Mouse (Mus musculus) frontal cortex, adult (tissue): Measurements from ENCODE around the gene Exoc2.
A peak's percentile ranks its signal among the peaks of the same experiment; 100 is the strongest.

Source experiments
- ATAC-seq: cut with Nextera tagmentation; 2 replicates; pipeline ENCODE4 v1.9.2; 2017; ENCODE audit warnings: mild to moderate bottlenecking, moderate library complexity, mixed read lengths; ENCODE audit not compliant: low TSS enrichment

Gene Exoc2

GRCm38 (mm10) chr13:30824903-30825302 lies 149.0 kb downstream of the Exoc2 start:
- no peak for ATAC-seq

GRCm38 (mm10) chr13:30820555-30820954 lies 153.3 kb downstream of the Exoc2 start:
- peak; percentile 55; the same call in 1 of the 2 replicates for ATAC-seq

DNA sequence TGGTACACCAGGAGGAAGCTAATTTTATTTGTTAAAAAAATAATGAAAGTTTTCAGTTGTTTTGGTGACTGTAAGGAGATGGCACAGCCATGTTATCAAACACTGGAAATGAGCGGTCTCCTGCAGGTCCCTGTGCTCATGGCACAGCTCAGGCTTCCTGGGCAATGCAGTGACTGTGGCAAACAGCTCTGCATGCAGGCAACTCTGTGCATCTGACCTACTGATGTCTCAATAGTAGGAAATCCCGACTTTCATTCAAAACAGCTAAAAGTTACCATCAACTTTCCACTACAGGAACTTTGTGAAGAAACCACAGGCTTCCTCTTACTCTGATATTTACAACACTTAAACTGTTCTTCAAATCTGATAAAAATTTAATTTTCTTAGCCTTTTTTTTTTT lies 154.0 kb downstream of the Exoc2 start:
- ATAC-seq: no peak

- ATAC-seq: no peak
These were observed 156.5 kb downstream of the Exoc2 start for GRCm38 (mm10) chr13:30817436-30817835.

- ATAC-seq: no peak
These were observed 159.6 kb downstream of the Exoc2 start for GRCm38 (mm10) chr13:30814256-30814655.

DNA sequence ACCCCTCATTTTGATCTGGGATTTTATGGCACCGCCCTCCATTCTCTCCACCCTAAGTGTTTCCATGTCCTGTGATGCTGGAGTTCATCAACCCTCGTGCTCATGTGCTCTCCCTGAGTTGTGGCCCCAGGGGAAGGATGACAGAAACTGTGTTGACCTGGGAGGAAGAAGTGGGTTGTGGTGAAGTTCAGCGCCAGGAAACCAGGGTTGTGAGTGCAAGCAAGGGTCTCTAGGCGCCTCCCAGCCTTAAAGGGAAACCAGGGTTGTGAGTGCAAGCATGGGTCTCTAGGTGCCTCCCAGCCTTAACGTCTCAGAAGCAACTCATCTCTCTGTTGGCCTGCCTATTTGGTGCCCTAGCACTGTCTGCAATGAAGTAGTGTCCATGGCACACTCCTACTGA lies 160.4 kb downstream of the Exoc2 start:
- no peak for ATAC-seq

GRCm38 (mm10) chr13:30809240-30809639 lies 164.7 kb downstream of the Exoc2 start:
- ATAC-seq: no peak

DNA sequence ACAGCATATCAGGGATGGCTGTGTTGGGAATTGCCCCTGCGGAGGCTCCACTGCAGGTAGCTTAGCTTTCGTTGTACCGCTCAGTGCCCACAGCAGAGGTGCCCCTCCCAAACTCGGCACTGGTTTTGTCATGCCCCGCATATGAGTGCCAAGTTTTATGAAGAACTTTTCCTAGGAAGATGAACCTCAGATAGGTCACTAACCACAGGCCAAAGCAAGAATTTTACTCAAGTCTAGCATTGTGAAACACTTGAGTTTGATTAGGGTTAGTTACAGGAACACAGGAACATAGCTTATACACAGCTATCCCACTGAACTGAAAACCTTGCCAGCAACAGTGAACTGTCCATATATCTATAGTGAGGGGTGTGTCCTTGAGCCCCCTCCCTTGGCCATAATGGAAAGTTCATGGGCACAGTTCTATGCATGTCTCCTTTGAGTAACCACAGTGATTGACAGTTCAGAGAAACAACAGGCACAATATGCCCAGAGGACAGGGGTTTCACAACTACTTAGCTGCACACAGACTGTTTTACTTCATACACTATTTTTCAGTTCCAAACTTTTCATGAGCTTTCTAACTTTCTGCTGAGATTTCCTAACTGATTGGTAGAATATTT lies 171.4 kb downstream of the Exoc2 start:
- no peak for ATAC-seq

GRCm38 (mm10) chr13:30801886-30802285 lies 172.0 kb downstream of the Exoc2 start:
- no peak for ATAC-seq

DNA sequence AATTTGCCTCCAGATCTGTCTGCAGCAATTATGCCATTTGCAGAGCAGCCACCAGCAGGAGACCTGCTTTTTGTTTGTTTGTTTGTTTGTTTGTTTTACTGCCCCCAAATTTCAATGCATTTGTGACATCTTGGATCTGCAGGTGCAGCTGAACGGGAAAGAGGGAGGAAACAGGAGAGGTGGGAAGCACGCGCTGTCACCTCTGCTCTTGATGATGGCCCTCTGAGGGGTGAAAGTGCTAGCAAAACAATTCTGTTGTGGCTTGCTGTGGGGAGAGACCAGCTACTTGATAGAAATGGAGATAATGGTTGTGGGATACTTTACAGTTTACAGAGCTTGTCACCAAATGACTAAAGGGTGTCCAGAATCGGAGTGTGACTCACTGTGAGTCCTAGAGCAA lies 177.9 kb downstream of the Exoc2 start:
- no peak for ATAC-seq

DNA sequence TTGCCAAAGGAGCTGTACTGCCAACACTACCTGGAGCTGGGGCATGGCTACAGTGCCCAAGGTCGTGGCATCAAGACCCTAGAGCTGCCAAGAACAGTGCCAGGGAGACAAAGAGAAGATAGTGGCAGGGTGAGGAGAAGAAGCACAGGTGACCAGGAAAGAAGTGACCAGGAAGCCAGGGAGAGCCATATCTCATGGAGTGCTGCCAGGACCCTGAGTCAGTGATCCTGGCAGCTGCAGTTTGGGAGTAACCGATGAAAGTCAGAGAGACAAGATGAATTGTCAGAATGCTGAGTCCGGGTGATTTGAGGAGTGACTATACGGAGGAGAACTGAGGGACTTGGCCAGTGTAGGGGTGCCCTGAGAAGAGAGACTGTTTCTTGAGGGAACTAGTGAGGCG lies 180.3 kb downstream of the Exoc2 start:
- no peak for ATAC-seq

DNA sequence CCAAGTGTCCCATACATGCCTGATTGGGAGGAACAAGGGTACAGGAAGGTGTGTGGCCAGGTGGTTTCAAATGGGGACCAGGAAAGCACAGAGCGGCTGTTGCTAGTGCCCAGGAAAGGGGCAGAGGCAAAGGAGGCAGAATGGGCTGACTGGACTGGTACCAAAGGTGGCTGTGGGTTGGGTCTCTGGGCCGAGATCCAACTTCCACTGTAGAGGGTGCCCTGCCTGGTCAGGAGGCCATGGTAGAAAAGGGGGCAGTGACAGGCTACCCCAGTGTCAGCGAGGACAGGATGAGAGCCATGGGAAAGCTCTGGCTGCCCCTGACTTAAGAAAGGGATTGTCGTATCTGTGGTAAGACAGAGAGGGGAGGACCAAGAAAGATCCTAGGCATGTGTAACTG lies 180.7 kb downstream of the Exoc2 start:
- ATAC-seq: no peak

DNA sequence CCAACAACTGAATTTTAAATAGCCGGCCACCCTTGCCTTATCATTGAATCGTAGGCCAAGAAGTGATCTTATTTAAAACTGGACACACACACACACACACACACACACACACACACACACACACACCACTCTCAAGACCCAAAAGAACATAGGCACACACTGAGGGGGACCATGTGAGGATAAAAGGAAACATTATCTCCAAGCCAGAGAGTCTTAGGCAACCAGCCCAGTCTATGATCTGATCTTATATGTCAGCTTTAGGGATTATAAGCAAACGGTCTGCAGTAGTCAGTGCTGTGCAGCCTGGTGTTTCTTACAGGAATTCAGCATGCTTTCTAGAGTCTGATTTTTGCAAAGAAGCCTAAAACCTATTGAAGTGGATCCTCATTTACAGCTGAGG lies 181.2 kb downstream of the Exoc2 start:
- no peak for ATAC-seq

GRCm38 (mm10) chr13:30792308-30792707 lies 181.6 kb downstream of the Exoc2 start:
- no peak for ATAC-seq

- ATAC-seq: no peak
These were observed 183.9 kb downstream of the Exoc2 start for GRCm38 (mm10) chr13:30790016-30790415.

- no peak for ATAC-seq
These were observed 185.5 kb downstream of the Exoc2 start for GRCm38 (mm10) chr13:30788421-30788820.

DNA sequence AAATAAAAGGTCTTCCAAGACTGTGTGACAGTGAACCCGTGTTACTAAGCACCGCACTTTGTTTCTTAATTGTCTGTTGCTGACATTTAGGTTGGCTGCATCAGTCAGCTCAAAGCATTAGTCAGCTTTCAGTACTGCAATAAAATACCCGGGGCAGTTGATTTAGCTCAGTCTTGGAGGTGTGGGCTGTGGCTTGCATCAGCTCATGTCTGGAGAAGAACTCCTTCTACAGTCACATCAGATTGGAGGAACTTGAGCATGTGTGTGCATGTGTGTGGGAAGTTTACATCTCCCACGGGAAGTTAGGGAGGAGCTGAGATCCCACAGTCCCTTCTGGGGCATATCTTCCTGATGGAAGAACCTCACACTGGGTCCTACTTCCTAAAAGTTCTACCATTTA lies 185.9 kb downstream of the Exoc2 start:
- no peak for ATAC-seq

DNA sequence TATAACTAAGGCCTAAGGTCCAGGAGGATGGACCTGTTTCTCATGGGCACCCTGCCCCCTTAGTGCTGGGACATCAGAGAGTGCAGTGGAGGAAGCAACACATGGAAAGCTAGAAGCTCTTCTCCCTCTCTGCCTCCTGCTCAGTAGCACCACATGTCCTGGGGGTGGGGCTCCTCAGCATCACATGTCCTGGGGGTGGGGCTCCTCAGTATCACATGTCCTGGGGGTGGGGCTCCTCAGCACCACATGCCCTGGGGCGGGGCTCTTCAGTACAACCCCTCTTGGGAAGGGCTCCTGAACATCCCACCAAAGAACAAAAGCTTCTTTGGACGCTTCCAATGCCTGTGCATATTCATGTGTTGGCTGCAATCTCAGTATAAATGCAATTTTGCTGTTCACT lies 186.3 kb downstream of the Exoc2 start:
- no peak for ATAC-seq

DNA sequence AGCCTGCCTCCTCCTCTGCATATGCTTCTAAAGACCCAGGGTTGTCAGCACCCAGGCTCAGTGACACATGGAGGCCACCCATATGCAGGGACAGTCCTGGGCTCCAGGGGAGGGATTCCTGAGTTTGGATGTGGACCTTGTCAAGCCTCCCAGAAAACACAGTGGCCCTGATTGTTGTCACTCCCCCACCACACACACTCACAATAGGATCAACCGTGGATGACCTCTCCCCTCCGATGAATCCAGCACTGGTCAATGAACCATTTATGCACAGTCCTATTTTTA lies 186.9 kb downstream of the Exoc2 start:
- ATAC-seq: no peak; the same call in 1 of the 2 replicates

DNA sequence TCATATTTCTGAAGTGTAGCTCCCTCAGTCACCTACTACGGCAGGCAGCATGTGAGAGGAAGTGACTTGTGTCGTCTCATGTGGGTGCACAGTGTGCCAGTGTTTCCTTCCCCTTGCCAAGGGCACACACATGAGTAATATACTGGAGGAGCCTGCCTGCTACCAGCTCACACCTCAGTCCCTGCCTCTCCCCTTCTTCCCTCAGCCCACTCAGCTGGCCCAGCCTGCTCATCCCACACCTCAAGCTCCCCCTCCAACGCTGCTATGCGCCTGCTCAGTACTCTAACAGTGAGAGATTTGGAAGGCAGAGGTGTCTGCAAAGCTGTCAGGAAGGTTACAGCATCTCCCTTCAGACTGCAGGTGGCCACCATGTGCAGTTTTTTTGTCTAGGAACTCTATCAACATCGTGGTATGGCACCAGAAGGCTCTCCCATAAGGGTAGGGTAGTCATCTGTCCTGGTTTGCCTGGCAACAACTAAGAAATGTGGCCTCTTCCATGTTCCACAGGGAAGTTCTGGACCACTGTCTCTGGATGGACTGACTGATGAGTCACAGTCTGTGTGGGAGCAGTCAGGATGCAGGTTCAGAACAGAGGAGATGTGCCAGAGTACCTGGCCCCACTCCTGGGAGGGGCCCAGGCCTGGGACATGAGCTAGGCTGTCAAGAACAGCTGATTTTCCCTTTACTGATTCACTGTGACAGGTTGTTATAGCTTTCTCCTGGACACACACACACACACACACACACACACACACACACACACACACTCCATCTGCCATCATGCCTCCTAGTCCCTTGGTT lies 187.5 kb downstream of the Exoc2 start:
- peak; percentile 88 for ATAC-seq

DNA sequence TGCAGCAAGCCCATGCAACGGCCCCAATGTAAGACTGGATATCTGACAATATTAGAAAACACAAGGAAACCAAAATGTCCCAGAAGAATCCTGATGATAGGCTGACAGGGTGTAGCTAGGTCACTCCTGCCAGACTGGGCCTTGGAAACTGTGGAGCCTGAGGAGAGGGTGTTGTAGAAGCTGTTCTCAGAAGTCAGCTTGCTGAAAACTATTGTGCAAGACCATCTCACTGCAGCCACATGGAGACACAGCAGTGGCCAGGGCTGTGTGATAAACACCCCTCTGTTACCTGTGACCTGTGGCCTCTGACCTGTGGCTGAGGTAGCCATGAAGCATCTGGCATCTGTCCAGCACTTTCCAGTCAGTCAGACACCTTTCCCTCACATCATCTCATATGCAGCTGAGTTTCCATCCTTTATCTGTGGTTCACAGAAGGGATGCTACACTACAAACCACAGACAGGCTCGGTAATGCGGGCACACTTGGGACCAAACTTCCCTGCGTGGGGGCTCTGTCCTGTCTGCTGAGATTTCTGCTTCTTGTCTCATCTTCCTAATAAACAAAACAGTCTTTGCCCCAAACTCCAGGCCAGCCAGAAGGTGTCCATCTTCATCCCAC lies 188.4 kb downstream of the Exoc2 start:
- no peak for ATAC-seq

- ATAC-seq: no peak
These were observed 191.5 kb downstream of the Exoc2 start for GRCm38 (mm10) chr13:30782419-30782818.

GRCm38 (mm10) chr13:30781905-30782304 lies 192.0 kb downstream of the Exoc2 start:
- no peak for ATAC-seq
